Mouse (Mus musculus): ENCODE data around the gene Pik3c2g. TPM values are rescaled to one million over a fixed set of nuclear protein-coding genes. Genes with fewer than 3 reads are reported as not detected.

Pik3c2g gene
- total RNA-seq, 2 experiments from 2014 or later = 0.07 to 0.16 TPM

DNA sequence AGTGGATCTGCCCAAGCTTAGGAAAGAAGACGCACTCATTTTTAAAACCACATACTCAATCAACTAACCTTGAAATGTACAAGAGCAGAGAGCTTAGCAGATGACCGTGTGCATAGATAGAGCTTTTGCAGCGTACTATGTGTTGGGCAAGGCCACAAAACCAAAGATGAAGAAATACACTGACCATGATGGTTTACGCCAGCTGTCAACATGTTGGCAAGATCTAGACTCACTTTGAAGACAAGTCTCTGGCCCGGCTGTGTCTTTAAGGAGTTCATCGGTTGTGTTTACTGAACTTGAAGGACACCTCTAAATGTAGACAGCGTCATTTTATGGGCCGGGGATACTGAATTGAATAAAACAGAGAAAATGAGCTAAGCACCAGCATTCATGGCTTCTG is 254.3 kb downstream of the Pik3c2g start:
- DNase-seq = no peak

DNA sequence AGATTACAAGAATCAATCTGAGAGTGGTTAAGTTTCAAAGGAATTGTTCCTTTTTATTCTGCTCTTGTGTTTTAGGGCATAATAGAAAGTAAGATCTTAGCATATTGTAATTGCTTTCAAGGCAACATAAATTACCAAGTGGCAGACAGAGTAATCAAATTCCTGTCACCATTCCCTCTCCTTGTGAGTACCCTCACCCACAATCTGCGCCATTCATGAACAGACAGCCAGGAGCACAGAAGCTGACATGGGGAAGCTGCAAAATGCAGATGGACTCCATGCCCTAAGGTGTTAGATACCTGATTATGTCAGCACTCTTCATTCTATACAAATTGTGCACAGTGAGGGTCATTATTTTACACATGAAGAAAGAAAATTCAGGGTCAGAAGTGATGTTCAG is 255.6 kb downstream of the Pik3c2g start:
- no peak for DNase-seq

DNA sequence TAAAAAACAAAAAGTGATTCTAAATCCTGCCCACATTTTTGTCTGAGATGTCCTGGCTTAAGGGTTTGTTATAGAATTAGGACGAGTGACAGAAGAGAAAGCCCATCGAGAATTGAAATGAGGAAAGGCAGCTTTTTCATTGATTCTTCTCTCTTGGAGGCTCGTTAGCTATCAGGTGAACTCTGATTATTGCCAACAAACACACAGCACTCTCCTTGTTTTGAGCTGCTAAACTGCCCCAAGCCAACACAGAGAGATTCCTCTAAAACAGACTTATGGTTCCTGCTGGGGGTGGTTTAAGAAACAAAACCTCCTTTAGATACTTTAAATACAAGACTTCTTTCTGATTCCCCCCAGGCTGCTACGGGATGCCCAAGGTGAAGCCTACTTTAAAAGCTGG is 256.5 kb downstream of the Pik3c2g start:
- no peak for DNase-seq

DNA sequence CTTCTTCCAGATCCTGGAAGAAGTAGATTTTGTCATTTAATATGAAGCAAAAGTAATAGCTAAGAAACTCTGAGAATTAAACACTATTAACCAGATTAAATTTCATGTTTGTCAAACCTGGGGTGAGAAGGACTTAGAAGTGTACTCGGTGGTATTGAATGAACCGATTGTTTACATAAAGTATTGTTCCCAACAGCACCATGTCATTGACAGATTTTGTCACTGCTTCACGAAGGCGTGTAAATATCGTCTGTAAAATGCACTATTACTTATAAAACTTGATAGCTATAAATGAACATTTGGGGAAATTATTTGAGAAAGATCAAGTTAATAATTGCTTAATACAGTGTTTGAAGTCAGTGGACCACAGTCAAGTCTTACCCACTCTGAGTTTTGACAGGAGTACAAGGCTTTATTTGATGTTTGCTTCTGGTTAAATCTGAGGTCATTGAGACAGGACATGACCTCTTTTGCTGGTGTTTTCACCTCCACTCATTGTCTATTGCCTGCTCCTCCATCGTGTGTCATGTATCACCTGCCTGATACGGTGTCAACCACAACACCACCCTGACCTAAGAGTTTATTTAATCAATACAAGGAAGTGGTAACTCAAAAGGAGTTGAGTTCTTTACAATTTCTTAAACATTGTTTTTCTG is 260.0 kb downstream of the Pik3c2g start:
- DNase-seq = no peak

DNA sequence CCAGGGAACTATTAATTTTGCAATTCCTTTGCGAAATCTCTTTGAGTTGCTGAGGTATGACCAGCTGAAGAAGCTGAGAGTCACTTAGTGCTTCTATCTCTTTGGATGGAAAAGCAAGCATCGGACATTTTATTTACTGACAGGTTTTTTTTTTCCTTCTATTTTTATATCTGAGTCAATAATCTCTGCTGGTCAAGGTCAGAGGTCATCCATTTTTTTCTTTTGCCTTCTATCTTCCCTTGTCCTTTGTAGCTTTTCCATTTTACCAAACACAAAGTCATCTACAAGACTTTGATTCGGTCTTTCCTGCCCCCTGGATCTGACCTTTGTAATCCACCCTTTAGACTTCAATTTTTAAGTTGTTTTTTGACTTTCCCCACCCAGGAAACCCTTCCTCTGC is 262.9 kb downstream of the Pik3c2g start:
- no peak for DNase-seq

DNA sequence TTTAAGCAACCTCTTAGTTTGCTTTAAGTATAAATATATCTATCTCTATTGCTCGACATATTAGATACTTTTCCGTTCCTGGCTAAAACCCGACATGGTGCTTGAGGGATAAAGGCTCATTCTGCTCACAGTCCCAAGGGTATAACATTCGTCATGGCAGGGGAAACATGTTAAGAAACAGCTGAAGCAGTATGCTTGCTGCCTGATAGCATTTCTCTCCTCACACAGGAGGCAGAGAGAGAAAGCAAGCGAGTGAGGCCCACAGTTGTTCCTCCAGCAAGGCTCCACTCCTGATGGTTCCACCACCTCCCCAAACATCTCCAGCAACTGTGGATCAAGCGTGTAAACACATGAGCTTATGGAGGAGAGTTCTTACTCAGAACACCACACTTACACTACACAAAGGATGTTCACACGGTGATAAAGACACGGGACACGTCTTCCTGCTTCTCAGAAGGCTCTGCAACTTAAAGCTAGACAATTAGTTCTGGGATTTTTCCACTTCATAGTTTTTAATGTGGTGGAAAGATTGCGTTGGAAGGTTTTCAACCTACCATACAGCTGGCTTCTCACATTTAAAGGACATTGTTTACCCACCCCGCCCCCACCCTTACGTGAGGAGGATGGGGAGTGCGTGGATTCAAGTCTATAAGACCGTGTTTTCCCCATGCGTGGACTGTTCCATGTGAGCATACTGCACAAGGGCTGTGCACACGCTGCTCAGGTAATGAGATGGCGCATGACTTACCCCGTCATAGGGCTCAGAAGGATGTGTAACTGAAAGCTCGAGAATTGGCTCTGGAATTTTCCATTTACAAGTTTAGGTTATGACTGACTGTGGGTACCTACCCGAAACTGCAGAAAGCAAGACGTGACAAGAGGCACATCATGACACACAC is 264.9 kb downstream of the Pik3c2g start:
- DNase-seq = no peak

DNA sequence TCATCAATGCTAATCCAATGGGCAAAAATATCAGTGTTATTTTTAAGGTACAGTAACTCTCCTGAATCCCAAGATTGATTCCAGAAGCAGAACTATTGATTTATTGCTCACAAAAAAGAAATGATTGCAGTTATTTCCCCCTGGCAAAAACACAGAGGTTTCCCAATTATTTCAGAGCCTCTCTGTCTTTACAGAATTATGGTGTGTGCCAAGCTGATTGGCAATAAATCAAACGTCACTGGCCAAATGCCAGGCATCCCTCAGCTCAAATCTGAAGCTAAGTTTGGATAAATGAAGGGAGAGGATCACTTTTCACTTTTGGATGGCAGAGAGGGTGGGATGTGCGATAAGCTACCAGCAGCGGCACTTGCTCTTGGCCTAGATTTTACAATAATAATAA is 265.8 kb downstream of the Pik3c2g start:
- DNase-seq = no peak

DNA sequence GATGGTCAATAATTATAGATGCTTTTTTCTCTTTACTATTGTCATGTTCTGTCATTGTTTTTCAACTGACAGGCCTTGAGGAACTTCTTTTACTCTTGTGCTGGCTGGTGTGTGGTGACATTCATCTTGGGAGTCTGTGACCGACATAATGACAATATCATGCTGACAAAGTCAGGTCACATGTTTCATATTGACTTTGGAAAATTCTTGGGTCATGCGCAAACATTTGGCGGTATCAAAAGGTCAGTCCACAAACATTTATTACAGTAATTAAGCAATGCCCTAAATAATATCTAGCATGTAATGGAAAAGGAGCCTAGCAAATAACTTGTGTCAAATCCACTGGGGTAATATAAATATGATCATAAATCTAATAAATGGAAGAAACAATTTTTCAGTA is 273.1 kb downstream of the Pik3c2g start:
- DNase-seq = no peak

DNA sequence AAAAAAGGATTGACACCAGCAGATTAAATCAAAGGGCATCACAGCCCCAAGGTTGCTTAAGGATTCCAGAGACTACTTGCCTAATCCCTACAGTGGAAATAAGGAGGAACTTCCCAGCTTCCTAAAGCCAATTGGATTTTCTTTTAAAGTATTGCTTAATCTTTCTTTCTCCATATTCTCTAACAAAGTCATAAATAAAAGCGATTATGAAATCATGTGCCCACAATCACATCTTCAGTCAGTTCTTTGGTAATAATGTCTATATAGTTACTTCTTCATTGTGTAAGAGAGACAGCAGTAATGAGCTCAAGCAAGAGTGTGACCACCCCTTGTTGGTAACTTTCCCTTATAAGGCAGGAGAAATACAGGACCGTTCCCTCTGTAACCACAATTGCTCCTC is 274.5 kb downstream of the Pik3c2g start:
- DNase-seq = no peak

DNA sequence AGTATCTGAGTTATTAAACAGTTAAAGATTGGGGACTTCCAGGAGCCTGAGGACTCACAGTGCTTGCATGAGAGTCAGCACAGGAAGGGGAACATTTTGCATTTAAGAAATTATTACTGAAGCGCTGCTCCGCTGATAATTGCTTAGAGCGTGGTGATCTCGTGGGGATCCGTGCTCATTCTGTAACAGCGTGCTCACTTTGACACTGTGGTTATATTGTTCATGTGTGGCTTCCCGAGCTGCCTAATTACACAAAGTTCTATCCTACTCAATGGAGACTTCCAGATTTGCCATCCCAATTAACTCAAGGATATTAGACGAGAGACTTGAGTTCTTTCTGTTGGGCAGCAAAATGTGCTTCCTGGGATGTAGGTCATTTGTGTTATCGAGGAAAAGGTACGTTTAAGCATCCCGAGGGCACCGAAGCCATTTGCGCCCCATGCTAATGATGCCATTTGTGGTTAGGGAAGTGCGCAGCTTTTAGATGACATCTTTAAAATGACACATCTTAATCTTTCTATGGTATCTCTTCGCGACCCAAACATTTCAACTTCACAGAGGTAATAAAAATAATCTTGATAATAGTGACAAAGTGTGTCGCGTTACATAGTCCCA is 278.1 kb downstream of the Pik3c2g start:
- DNase-seq = no peak

DNA sequence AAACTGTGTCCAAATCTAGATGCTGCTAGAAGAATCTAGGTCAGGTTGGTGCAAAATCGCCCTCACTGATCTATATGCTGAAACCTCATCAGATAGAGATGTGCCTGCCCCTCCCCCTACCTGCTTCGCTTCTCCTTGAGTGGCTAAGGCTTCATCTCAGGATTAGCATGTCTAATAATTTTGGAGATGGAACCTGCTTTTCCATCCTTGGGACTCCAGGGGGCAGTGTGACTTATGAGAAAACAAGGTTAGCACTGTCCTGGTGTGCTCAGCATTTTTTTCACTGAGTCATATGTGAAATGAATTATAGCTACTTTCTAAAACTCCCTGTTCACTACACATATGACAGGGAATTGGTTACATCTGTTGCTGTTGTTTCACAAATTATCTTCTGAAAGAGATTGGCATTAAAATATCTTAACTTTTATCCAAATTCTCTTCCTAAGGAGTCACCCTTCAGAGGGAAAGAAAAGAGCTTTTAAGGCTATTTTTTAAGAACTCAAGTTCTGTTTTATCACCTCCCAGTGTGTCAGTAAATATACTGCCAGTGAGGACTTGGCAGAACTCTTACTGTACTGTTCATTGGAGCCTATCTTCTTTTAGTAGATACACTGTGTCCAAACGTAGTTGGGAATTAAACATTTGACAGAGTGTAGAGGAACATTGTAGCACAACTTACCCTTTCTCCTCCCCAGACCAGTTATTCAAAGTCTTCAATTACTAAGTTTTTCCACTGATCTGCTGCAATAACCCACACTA is 287.6 kb downstream of the Pik3c2g start:
- peak; percentile 27 for DNase-seq

DNA sequence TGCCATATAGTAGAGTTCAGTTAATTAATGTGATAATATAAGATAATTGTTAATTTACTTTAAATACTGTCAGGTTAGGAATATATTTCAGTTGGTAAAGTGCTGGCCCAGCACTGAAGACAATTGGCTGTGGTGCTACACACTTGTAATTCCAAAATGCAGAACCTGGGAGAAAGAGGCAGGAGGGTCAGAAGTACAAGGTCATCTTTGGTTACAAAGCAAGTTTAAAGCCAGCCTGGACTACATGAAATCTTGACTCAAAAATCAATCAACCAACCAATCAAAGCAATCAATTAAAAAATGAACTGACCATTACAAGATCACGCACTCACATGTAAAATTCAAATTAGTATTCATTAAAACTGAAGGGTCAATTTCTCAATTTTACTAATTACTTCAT is 289.7 kb downstream of the Pik3c2g start:
- DNase-seq = no peak

DNA sequence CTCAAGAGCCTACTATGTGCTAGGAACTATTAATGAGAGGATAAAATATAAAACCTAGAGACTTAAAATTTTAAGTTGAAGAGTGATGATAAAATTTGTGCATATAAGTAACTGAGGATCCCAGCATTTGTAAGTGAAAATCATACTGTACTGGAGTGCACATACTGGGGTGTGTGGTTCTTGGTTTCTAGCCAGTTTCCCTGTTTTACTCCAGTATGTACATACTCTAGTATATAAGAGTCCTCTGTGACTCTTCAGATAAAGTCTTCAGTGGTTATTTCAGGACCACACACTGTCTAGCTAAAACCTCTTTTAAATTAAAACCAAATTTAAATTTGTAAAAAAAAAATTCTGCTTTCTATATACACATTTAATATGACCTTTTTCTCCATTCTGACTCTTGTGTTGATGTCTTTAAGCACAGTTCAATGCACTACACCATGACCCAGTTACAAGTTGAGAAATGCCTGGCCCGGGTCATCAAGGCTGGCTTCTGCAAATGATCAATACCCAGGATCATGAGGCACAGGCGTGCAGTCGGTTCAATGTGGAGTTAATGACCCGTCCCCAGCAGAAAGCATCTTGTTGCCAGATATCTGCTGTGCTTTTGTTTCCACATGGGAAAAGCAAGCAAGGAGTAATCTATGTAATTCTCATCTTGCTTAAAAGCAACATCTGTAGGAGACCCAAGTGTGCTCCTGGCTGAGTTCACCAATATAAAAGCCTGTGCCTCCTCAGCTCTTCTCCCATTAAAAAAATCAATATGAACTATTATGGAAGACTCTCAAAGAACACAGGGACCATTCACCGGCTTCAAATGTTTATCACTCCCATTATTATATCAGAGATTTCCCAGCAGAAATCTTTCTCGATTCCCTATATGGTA is 290.7 kb downstream of the Pik3c2g start:
- DNase-seq = no peak

DNA sequence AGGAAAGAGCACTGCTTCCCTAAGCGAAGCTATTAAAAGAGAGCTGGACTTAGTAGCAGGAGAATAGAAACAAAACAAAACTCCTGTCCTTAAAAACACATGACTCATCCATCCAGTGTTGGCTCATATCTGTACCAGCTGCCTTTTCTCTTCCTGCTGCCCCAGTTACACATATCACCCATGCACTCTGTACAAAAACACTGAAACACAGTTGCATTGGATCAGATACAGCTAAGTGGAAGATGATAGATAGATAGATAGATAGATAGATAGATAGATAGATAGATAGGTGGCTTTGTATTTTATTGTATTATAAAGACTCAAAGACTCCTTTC is 291.3 kb downstream of the Pik3c2g start:
- DNase-seq = no peak

DNA sequence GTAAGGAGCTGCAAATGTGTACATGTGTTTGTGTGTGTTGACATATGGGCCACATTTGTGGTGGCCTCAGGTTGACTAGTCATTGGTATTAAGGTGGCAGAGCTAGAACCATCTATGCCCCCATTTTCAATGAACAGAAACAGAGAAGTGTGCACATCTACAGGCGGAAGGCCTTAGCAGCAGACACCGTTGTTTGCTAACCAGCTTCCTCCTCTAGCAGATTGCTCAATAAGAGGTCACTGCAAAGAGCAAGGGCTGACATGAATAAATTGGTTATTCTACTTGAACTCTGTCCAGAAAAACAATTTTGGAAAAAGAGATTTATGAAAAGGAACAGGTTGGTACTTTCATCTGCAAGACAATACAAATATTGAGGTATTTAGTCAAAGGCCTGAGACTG is 295.1 kb downstream of the Pik3c2g start:
- no peak for DNase-seq

DNA sequence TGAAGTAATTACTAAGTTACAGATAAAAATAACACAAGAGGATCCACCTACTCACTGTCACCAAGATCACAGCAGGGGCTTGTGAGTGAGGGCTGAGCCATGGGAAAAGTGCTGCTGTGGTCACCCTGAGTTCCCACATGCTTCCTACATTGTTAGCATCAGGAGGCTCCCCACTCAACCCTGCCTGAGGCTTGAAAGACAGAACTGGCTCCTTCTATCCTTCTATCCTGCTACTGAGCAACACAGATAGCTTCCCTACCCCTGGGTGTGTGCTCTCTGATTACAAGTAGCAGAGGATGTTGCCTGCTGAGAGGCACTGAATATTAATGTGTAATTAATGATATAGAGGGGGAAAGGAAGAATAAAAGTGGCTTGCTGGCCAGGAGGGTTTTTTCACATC is 300.2 kb downstream of the Pik3c2g start:
- no peak for DNase-seq

DNA sequence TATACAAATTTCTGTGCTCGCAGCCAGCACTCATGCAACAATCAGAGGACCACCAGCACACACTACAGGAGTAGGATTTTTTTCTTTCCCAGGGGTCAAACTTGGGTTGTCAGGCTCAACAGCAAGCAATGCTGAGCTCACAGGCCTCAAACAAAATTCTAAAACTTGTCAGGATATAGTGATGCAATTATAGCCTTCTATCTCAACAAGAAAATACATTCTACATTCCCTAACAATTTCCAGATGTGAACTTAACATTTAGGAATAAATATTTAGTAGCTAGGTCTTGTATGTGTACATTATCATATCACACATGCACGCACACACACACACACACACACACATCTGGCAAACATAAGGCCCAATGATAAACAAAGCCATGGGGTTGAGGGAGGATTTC is 308.6 kb downstream of the Pik3c2g start:
- DNase-seq = no peak

DNA sequence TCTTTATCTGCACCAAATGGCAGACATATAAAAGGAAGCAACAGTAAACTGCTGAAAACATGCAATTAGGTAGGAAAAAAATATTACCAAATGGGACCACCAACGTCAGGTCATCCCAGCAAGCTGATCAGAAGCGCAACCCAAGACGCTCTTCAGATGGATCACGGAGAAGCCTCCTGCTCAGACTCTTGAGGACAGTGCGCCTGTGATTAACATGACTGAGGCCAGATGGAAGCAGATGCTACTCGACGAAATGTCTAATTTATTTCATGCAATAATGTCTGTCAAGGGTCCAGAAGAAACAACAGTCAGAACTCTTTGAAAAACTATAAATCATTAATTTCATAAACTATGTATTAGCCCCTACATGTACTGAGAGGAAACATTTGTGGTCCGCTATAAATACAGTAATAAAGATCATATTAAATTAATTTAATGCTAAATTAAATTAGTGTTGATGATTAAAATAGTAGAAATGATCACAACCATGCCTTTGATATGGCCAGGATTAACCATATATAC is 312.7 kb downstream of the Pik3c2g start:
- DNase-seq = no peak

DNA sequence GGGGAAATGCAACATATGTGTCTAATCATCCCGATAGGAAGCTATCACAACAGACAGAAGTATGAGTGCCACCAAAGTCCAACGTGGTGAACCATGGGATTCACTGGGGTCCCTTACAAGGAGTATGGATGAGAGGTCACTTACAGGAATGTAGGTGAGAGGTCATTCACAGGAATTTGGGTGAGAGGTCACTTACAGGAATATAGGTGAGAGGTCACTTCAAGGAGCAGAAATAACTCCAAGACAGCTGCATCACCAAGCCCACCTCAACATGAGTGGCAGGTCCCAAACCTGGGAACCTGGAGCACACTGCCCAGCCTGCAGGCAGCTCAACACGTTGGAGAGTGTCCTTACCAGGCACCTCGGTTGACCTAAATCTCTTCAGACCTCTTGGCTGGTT is 314.8 kb downstream of the Pik3c2g start:
- no peak for DNase-seq

DNA sequence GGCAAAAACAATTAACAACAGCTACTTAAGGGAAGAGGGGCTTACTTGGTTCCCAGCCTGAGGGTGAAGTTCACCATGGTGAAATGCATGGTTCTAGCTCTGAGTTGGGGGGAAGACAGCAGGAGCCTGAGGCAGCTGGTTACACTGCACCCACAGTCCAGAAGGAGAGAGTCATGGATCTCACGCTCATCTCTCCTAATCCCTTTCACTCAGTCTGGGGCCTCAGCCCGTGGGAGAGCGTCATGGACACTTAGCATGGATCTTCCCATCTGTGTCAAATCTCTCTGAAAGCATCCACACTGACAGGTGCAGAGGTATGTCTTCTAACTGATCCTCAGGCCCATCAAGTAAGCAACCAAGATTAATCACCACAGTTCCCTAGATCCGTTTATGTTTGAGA is 320.1 kb downstream of the Pik3c2g start:
- DNase-seq = no peak

DNA sequence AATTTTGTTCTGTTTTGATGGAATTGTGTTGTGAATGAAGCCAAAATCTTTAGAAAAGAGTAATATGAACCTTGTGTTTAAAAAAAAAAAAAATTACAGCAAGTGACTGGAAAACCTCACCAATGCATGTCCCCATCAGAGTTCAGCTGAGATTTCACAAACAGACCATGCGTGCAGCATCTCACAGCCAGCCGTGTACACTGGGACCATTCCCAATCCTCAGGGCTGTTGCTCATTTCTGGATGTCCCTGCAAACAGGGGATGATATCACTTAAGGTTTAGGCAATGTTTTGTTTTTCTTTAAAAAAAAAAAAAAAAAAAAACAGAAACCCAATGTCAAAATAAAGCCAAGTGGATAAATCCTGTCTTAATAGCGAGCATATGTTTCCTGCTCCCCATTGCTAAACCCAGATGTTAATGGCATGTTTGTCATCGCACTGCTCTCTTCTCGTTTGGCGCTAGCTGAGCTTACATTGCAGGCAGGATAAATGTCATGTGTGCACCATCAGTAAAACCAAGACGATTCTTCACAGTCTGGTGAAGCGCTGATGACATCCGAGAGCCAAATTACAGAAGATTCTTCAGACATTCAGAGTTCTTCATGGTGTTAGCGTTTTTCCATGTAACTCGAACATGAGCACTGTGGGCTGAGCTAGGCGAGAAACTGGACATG is 322.1 kb downstream of the Pik3c2g start:
- peak; percentile 8 for DNase-seq
